In genomic region chr13:98716176-98716575, GRCm38 (mm10) we compare ENCODE assay signal across 18 mouse cellular contexts. TPM values are rescaled to one million over a fixed set of nuclear protein-coding genes. Genes with fewer than 3 reads are reported as not detected.
DNase-seq lines count a peak whose midpoint lies in the region; ATAC-seq and TF ChIP-seq lines count a peak whose summit lies in the region.
"Had no signal": no experiment of that assay in that cellular context is flagged by ENCODE, and none has a peak within 500 bp of the region (broad histone marks: within the 10 kb centered on the region; RNA-seq: fewer than 3 reads in every experiment).

No protein-coding gene starts in this region.

- H3K36me3 ChIP-seq in heart, embryonic 10.5 days: 0 out of 2 replicates have a peak, but pooled peaks cover 2% of the 10 kb centered on the region
- H3K36me3 ChIP-seq in liver, postnatal 0 days (replicated peaks; ENCODE audit: insufficient read depth, low read length): no peaks in the 10 kb centered on the region
- H3K36me3 ChIP-seq in liver, embryonic 12.5 days: peaks cover 3% of the 10 kb centered on the region; the same call in 1 of the 2 replicates
- H3K36me3 ChIP-seq in lung, postnatal 0 days (ENCODE audit: insufficient read depth, low read length): no peaks in the 10 kb centered on the region
- H3K36me3 ChIP-seq in forebrain, embryonic 15.5 days: 0 out of 2 replicates have a peak, but pooled peaks cover 3% of the 10 kb centered on the region
- H3K36me3 ChIP-seq: forebrain, embryonic 12.5 days had no signal

- H3K27ac ChIP-seq in heart, embryonic 10.5 days: no peak overlapping the region
- H3K27ac ChIP-seq in liver, postnatal 0 days (ENCODE audit: low read depth): no peak overlapping the region
- H3K27ac ChIP-seq in liver, embryonic 12.5 days: no peak overlapping the region
- no peak overlapping the region for H3K27ac ChIP-seq in lung, postnatal 0 days (ENCODE audit: low read length)
- H3K27ac ChIP-seq in forebrain, embryonic 15.5 days (replicated peaks): no peak overlapping the region
- H3K27ac ChIP-seq: embryonic facial prominence, embryonic 13.5 days; forebrain, embryonic 12.5 days; heart, embryonic 13.5 days; hindbrain, embryonic 14.5 days had no signal

- no peak overlapping the region for H3K9ac ChIP-seq in liver, postnatal 0 days (replicated peaks)
- no peak overlapping the region for H3K9ac ChIP-seq in liver, embryonic 12.5 days
- H3K9ac ChIP-seq in lung, postnatal 0 days (replicated peaks; ENCODE audit: low read depth): no peak overlapping the region
- no peak overlapping the region for H3K9ac ChIP-seq in forebrain, embryonic 15.5 days (replicated peaks)
- H3K9ac ChIP-seq: embryonic facial prominence, embryonic 13.5 days; forebrain, embryonic 12.5 days; forebrain, postnatal 0 days; heart, embryonic 13.5 days; hindbrain, embryonic 14.5 days had no signal

- no peak overlapping the region for H3K4me2 ChIP-seq in liver, postnatal 0 days (ENCODE audit: low read depth, low read length)
- H3K4me2 ChIP-seq in liver, embryonic 12.5 days: no peak overlapping the region
- no peak overlapping the region for H3K4me2 ChIP-seq in lung, postnatal 0 days (replicated peaks; ENCODE audit: low read depth, low read length)
- no peak overlapping the region for H3K4me2 ChIP-seq in forebrain, embryonic 15.5 days (replicated peaks)
- H3K4me2 ChIP-seq: embryonic facial prominence, embryonic 13.5 days; forebrain, embryonic 12.5 days; heart, embryonic 13.5 days; hindbrain, embryonic 14.5 days had no signal

- H3K4me1 ChIP-seq in heart, embryonic 10.5 days: no peaks in the 10 kb centered on the region
- H3K4me1 ChIP-seq in liver, postnatal 0 days (ENCODE audit: insufficient read depth): no peaks in the 10 kb centered on the region; the same call in 1 of the 2 replicates
- H3K4me1 ChIP-seq in liver, embryonic 12.5 days: no peaks in the 10 kb centered on the region
- no peaks in the 10 kb centered on the region for H3K4me1 ChIP-seq in lung, postnatal 0 days (ENCODE audit: insufficient read depth, low read depth, low read length)
- no peaks in the 10 kb centered on the region for H3K4me1 ChIP-seq in forebrain, embryonic 15.5 days
- H3K4me1 ChIP-seq: embryonic facial prominence, embryonic 13.5 days; forebrain, embryonic 12.5 days had no signal

- no peak for TF ChIP-seq EP300 in liver, postnatal 0 days (IDR thresholded peaks at IDR 0.05; ENCODE audit: low read depth)
- TF ChIP-seq EP300 in lung, postnatal 0 days (IDR thresholded peaks at IDR 0.05): no peak

- no peaks in the 10 kb centered on the region for H3K9me3 ChIP-seq in heart, embryonic 10.5 days
- H3K9me3 ChIP-seq in liver, postnatal 0 days (ENCODE audit: low read length): no peaks in the 10 kb centered on the region
- no peaks in the 10 kb centered on the region for H3K9me3 ChIP-seq in liver, embryonic 12.5 days (replicated peaks)
- H3K9me3 ChIP-seq in lung, postnatal 0 days (ENCODE audit: low read length): no peaks in the 10 kb centered on the region
- no peaks in the 10 kb centered on the region for H3K9me3 ChIP-seq in forebrain, embryonic 15.5 days
- H3K9me3 ChIP-seq: embryonic facial prominence, embryonic 13.5 days; forebrain, embryonic 12.5 days; heart, embryonic 13.5 days had no signal

- intact Hi-C loops in heart, postnatal 10 days (cut with DNase I): no loop called here

- WGBS in heart, embryonic 10.5 days: 87% methylated on average over 8 of the region's 8 CpGs
- WGBS in liver, postnatal 0 days (ENCODE audit: insufficient replicate concordance): 84% methylated on average over 8 of the region's 8 CpGs
- 86% methylated on average over 8 of the region's 8 CpGs for WGBS in liver, embryonic 12.5 days (ENCODE audit: insufficient replicate concordance)
- 71% methylated on average over 8 of the region's 8 CpGs for WGBS in lung, postnatal 0 days
- WGBS in forebrain, embryonic 15.5 days: 83% methylated on average over 8 of the region's 8 CpGs

- peak; percentile 26 for ATAC-seq in liver, postnatal 0 days
- no peak for ATAC-seq in liver, embryonic 12.5 days
- ATAC-seq in lung, postnatal 0 days: peak; percentile 5; the same call in 1 of the 2 replicates
- ATAC-seq in forebrain, embryonic 15.5 days (replicated peaks): no peak
- ATAC-seq: forebrain, postnatal 0 days had no signal

- DNase-seq in heart, embryonic 10.5 days (ENCODE audit: low spot score): peak; percentile 36
- no peak for DNase-seq in heart, postnatal 10 days
- no peak for DNase-seq in liver, postnatal 0 days
- DNase-seq in lung, postnatal 0 days (ENCODE audit: low spot score): no peak
- DNase-seq in lung, postnatal 10 days: no peak
- DNase-seq: adrenal gland, postnatal 10 days; cerebellum, adult 11-12 months; cerebellum, adult 9-10 months; cerebellum, postnatal 25 days; forebrain, postnatal 0 days; gastrocnemius, postnatal 14 days had no signal

- H3K4me3 ChIP-seq in heart, embryonic 10.5 days: no peak overlapping the region
- H3K4me3 ChIP-seq in liver, postnatal 0 days (ENCODE audit: low read depth, low read length): no peak overlapping the region
- H3K4me3 ChIP-seq in liver, embryonic 12.5 days: no peak overlapping the region
- no peak overlapping the region for H3K4me3 ChIP-seq in lung, postnatal 0 days (ENCODE audit: low read depth, low read length)
- no peak overlapping the region for H3K4me3 ChIP-seq in forebrain, embryonic 15.5 days
- H3K4me3 ChIP-seq: embryonic facial prominence, embryonic 13.5 days; forebrain, embryonic 12.5 days; heart, embryonic 13.5 days had no signal

- no peaks in the 10 kb centered on the region for H3K27me3 ChIP-seq in heart, embryonic 10.5 days (ENCODE audit: insufficient read depth, poor library complexity, severe bottlenecking)
- no peaks in the 10 kb centered on the region for H3K27me3 ChIP-seq in liver, postnatal 0 days (ENCODE audit: insufficient read depth, low read length)
- H3K27me3 ChIP-seq in liver, embryonic 12.5 days (replicated peaks): no peaks in the 10 kb centered on the region
- no peaks in the 10 kb centered on the region for H3K27me3 ChIP-seq in lung, postnatal 0 days (replicated peaks; ENCODE audit: insufficient read depth, low read length)
- H3K27me3 ChIP-seq in forebrain, embryonic 15.5 days: no peaks in the 10 kb centered on the region
- H3K27me3 ChIP-seq: embryonic facial prominence, embryonic 13.5 days; forebrain, embryonic 12.5 days; heart, embryonic 13.5 days had no signal

- no peak for TF ChIP-seq CTCF in liver, postnatal 0 days (IDR thresholded peaks at IDR 0.05; ENCODE audit: low read depth)
- no peak for TF ChIP-seq CTCF in lung, postnatal 0 days (IDR thresholded peaks at IDR 0.05)

RNA-seq across cellular contexts. Expression of gene Tmem171, which starts 21.5 kb away (rescaled TPM):
- polyA plus RNA-seq in heart, embryonic 10.5 days (2016; fragmentation: Nextera tagmentation; extraction: Ambion mirVana): 0.73 and 1.0 TPM in 2 replicates
- 10 to 100 TPM in 1 of 2 experiments, 1 to 10 TPM in 1; 9.6 to 12.0 TPM for total RNA-seq in heart, postnatal 10 days (2021)
- 0.33 and 0.35 TPM in 2 replicates for polyA plus RNA-seq in liver, postnatal 0 days (2015; fragmentation: Nextera tagmentation; extraction: Ambion mirVana)
- not detected in 2 replicates for polyA plus RNA-seq in liver, embryonic 12.5 days (2016; fragmentation: Nextera tagmentation; extraction: Ambion mirVana)
- polyA plus RNA-seq in lung, postnatal 0 days (2015; fragmentation: Nextera tagmentation; extraction: Ambion mirVana): 20.1 and 22.1 TPM in 2 replicates
- not detected in 2 replicates for polyA plus RNA-seq in forebrain, embryonic 15.5 days (2015; fragmentation: Nextera tagmentation; extraction: Ambion mirVana)
- total RNA-seq: forebrain, postnatal 0 days; MEL had no signal
- polyA plus RNA-seq: forebrain, embryonic 12.5 days; forebrain, postnatal 0 days; hindbrain, embryonic 14.5 days had no signal

Comparison
In these comparisons a context has a peak if more than half of its experiments do, and no peak if none do; other contexts are left out.
1. ATAC-seq: peak in liver, postnatal 0 days (single experiment) and lung, postnatal 0 days (single experiment); none in liver, embryonic 12.5 days (single experiment) and forebrain, embryonic 15.5 days (single experiment).
2. RNA of gene Tmem171, which starts 21.5 kb away (polyA plus RNA-seq): 20.1 to 22.1 TPM in lung, postnatal 0 days; 0.73 to 1.0 TPM in heart, embryonic 10.5 days, 0.33 to 0.35 TPM in liver, postnatal 0 days, not detected in liver, embryonic 12.5 days and not detected in forebrain, embryonic 15.5 days; every median in the first group is over 10 times any median in the second.